Mouse (Mus musculus) thymus, adult 2 months (tissue): ENCODE data around the gene Usp10. TPM values are rescaled to one million over a fixed set of nuclear protein-coding genes. Genes with fewer than 3 reads are reported as not detected.

Experiments
- DNase-seq: peaks from one replicate; pipeline ENCODE4 v3.0.0; 2021
- H3K27ac ChIP-seq: fragments of 200-500 bp; 2 replicates; pipeline ENCODE4 v1.5.1; 2012; ENCODE audit warnings: low read length, control low read depth; ENCODE audit not compliant: control insufficient read depth, insufficient read depth
- H3K27me3 ChIP-seq: fragments of 200-500 bp; 2 replicates; pipeline ENCODE4 v1.6.1; 2012; ENCODE audit warnings: mild to moderate bottlenecking, low read length, moderate library complexity, mixed read lengths; ENCODE audit not compliant: control insufficient read depth, insufficient read depth
- H3K36me3 ChIP-seq: fragments of 200-500 bp; 2 replicates; pipeline ENCODE4 v1.6.1; 2012; ENCODE audit warnings: mild to moderate bottlenecking, low read length, moderate library complexity; ENCODE audit not compliant: control insufficient read depth, insufficient read depth
- H3K4me1 ChIP-seq: fragments of 200-500 bp; replicated peaks from 2 replicates; pipeline ENCODE4 v1.6.1; 2012; ENCODE audit warnings: low read length; ENCODE audit not compliant: control insufficient read depth, insufficient read depth
- H3K4me3 ChIP-seq: fragments of 200-500 bp; 2 replicates; pipeline ENCODE4 v1.5.1; 2012; ENCODE audit warnings: mild to moderate bottlenecking, low read length, control low read depth, moderate library complexity; ENCODE audit not compliant: control insufficient read depth, insufficient read depth
- CTCF ChIP-seq: fragments of 200-500 bp; IDR thresholded peaks from 2 replicates; pipeline ENCODE4 v1.5.1; 2012; ENCODE audit warnings: mild to moderate bottlenecking, control low read depth, low read length, moderate library complexity, borderline replicate concordance; ENCODE audit not compliant: control insufficient read depth, poor library complexity, insufficient read depth; ENCODE audit errors: extremely low read depth
- POLR2A ChIP-seq: fragments of 200-500 bp; IDR thresholded peaks from 2 replicates; pipeline ENCODE4 v1.6.1; 2012; ENCODE audit warnings: mild to moderate bottlenecking, low read length, control low read depth, moderate library complexity; ENCODE audit not compliant: control insufficient read depth, poor library complexity, insufficient read depth; ENCODE audit errors: extremely low read depth
- WGBS: fragments of 180-500 bp; shearing (Covaris S2); methylation state at CpG from one replicate; pipeline ENCODE4 v1.1.7; 2018; 5-methylcytosine and 5-hydroxymethylcytosine counted together
- polyA plus RNA-seq: library from polyadenylated mRNA; depleted of rRNA; stranded (reverse); fragments of >200 nt; gene quantifications from 2 replicates; pipeline ENCODE4 v1.2.3, GENCODE M21; 2012

Gene Usp10
- polyA plus RNA-seq, 1 experiment = 126 TPM

DNA sequence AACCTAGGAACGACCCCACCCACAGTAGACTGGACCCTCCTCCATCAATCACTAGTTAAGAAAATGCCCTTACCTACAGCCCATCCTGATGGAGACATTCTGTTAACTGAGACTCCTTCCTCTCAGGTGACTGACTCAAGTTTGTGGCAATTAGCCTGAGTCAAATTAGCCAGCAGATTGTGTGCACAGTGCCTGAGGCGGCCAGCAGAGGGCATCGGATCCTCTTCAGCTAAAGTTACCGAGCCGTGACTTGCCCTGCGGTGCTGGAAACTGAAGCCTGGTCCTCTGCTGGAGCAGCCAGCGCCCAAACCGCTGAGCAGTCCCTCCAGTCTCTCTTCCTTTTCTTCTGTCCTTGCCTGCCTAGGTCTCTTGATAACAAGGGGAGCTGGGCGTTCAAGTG lies 57.3 kb downstream of the Usp10 start:
- 98% methylated on average over 9 of the region's 9 CpGs for WGBS

DNA sequence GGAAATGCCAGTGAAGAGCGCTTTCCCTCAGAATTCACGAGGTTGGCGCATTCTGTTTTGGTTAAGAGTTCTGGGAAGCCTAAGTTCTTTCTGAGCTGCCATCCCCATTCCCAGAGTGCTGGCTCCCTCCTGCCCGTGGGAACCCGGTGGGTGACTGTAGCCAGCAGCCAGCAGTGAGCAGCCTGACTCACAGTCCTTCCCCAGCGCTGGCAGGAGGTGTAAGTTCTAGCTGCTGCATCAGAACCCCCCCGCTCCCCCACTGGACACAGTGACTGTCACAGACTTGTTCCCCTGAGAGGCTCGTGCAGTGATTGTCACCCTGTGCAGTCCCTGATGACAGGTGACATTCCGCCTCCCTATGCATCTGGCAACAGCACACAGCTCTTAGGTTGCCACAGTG lies 60.0 kb downstream of the Usp10 start:
- no peak overlapping the region for H3K4me3 ChIP-seq
- DNase-seq = no peak
- no peak overlapping the region for H3K27ac ChIP-seq
- H3K4me1 ChIP-seq = peaks cover 9% of the 10 kb centered on the region
- TF ChIP-seq CTCF (no peak), POLR2A (no peak)
- WGBS = 93% methylated on average over 9 of the region's 9 CpGs
- no peaks in the 10 kb centered on the region for H3K27me3 ChIP-seq
- H3K36me3 ChIP-seq = no peaks in the 10 kb centered on the region

More for the DNA sequence above, 57.3 kb downstream of the Usp10 start:
- Histone ChIP-seq H3K27me3 (no peaks in the 10 kb centered on the region), H3K27ac (no peak overlapping the region), H3K4me1 (peaks cover 4% of the 10 kb centered on the region), H3K4me3 (no peak overlapping the region), H3K36me3 (no peaks in the 10 kb centered on the region)
- no peak for TF ChIP-seq CTCF
- TF ChIP-seq POLR2A = no peak
- no peak for DNase-seq

GRCm38 (mm10) chr8:119972558-119972957 lies 62.4 kb downstream of the Usp10 start:
- no peaks in the 10 kb centered on the region for H3K36me3 ChIP-seq
- no peak for TF ChIP-seq POLR2A
- TF ChIP-seq CTCF = no peak
- DNase-seq = peak; percentile 25
- H3K27me3 ChIP-seq = no peaks in the 10 kb centered on the region
- 15% methylated on average over 12 of the region's 12 CpGs for WGBS
- no peak overlapping the region for H3K27ac ChIP-seq
- peaks cover 9% of the 10 kb centered on the region for H3K4me1 ChIP-seq
- no peak overlapping the region for H3K4me3 ChIP-seq

GRCm38 (mm10) chr8:119978770-119979381 lies 68.7 kb downstream of the Usp10 start:
- DNase-seq = no peak
- H3K4me3 ChIP-seq = no peak overlapping the region
- no peak for TF ChIP-seq POLR2A
- no peak for TF ChIP-seq CTCF
- H3K4me1 ChIP-seq = no peaks in the 10 kb centered on the region
- H3K36me3 ChIP-seq = no peaks in the 10 kb centered on the region
- H3K27ac ChIP-seq = no peak overlapping the region
- H3K27me3 ChIP-seq = no peaks in the 10 kb centered on the region
- WGBS = 18% methylated on average over 11 of the region's 11 CpGs

DNA sequence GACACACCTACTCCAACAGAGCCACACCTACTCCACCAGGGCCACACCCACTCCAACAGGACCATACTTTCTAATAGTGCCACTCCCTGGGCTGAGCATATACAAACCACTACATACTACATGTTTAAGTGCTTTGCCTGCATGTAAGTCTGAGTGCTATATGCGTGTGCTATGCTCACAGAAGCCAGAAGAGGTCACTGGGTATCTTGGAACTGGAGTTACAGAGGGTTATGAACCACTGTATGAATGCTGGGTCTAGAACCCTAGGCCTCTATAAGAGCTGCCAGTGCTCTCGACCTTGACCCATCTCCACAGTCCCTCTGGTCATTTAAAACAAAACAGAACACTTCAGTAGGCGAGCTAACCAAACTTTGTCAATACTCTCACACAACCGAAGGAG lies 71.1 kb downstream of the Usp10 start:
- Histone ChIP-seq H3K27me3 (no peaks in the 10 kb centered on the region), H3K27ac (no peak overlapping the region), H3K4me3 (no peak overlapping the region), H3K4me1 (no peaks in the 10 kb centered on the region), H3K36me3 (no peaks in the 10 kb centered on the region)
- WGBS = 87% methylated on average over 4 of the region's 4 CpGs
- DNase-seq = no peak
- TF ChIP-seq CTCF = no peak
- no peak for TF ChIP-seq POLR2A

- no peak for TF ChIP-seq POLR2A
- TF ChIP-seq CTCF = 0 out of 2 replicates have a peak, but pooled peaks have one; percentile 51
Observed at GRCm38 (mm10) chr8:119984085-119984484, 73.9 kb downstream of the Usp10 start.

DNA sequence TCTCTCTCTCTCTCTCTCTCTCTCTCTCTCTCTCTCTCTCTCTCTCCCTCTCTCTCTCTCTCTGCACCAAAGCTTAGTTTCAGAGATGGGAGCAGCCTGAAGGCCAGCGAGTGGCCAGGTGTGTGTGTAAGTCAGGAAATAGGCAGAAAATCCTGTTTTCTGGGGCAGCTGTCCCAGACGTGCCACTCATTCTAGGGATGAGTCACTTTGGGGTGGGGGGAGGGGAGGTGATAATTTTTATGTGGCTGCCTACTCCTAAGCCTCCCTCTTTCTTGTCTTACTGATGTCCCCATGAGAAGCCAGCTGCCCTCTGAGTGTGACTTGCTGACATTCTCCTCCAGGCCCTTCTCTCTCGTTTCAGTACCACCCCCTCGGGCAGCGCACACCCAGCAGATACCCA lies 76.0 kb downstream of the Usp10 start:
- 80% methylated on average over 5 of the region's 5 CpGs for WGBS
- DNase-seq = no peak
- TF ChIP-seq CTCF (no peak), POLR2A (no peak)
- H3K4me1 ChIP-seq = no peaks in the 10 kb centered on the region
- no peak overlapping the region for H3K4me3 ChIP-seq
- no peaks in the 10 kb centered on the region for H3K36me3 ChIP-seq
- H3K27ac ChIP-seq = no peak overlapping the region
- H3K27me3 ChIP-seq = no peaks in the 10 kb centered on the region

More at GRCm38 (mm10) chr8:119984085-119984484, 73.9 kb downstream of the Usp10 start:
- no peak overlapping the region for H3K4me3 ChIP-seq
- no peak overlapping the region for H3K27ac ChIP-seq
- H3K36me3 ChIP-seq = no peaks in the 10 kb centered on the region
- H3K27me3 ChIP-seq = no peaks in the 10 kb centered on the region
- DNase-seq = peak; percentile 44
- H3K4me1 ChIP-seq = no peaks in the 10 kb centered on the region
